Mouse (Mus musculus) retina, postnatal 7 days (tissue): ENCODE data around the gene Irx1.

Experiments
- DNase-seq: peaks from one replicate; pipeline ENCODE4 v3.0.0-alpha.2; 2012; ENCODE audit warnings: low read depth, low spot score

The Irx1 gene

GRCm38 (mm10) chr13:71910361-71910760 is 53.2 kb downstream of the Irx1 start:
- DNase-seq = no peak
